Mouse (Mus musculus) limb, embryonic 13.5 days (tissue): ENCODE data around the gene Gm37240. TPM values are rescaled to one million over a fixed set of nuclear protein-coding genes. Genes with fewer than 3 reads are reported as not detected.
A peak's percentile ranks its signal among the peaks of the same experiment; 100 is the strongest.

ENCODE experiments used
- ATAC-seq: fragments of 200-750 bp; cut with Nextera tagmentation; 2 replicates; pipeline ENCODE4 v1.8.0; 2017; ENCODE audit warnings: low read depth, moderate number of reproducible peaks, moderate TSS enrichment; ENCODE audit not compliant: low FRiP score
- H3K27ac ChIP-seq: fragments of 300-500 bp; sonication (generic); 2 replicates; pipeline ENCODE4 v1.5.1; 2015; ENCODE audit warnings: inconsistent platforms, mild to moderate bottlenecking, moderate library complexity
- H3K27me3 ChIP-seq: fragments of 300-500 bp; sonication (generic); 2 replicates; pipeline ENCODE4 v1.6.1; 2015; ENCODE audit warnings: mild to moderate bottlenecking, inconsistent platforms
- H3K36me3 ChIP-seq: fragments of 300-500 bp; sonication (generic); 2 replicates; pipeline ENCODE4 v1.6.1; 2015; ENCODE audit warnings: inconsistent platforms, mild to moderate bottlenecking, moderate library complexity
- H3K4me1 ChIP-seq: fragments of 300-500 bp; sonication (generic); 2 replicates; pipeline ENCODE4 v1.6.1; 2015; ENCODE audit warnings: inconsistent platforms
- H3K4me2 ChIP-seq: fragments of 300-500 bp; sonication (generic); replicated peaks from 2 replicates; pipeline ENCODE4 v1.6.1; 2015; ENCODE audit warnings: inconsistent platforms, mild to moderate bottlenecking, moderate library complexity
- H3K4me3 ChIP-seq: fragments of 300-500 bp; sonication (generic); 2 replicates; pipeline ENCODE4 v1.5.1; 2015; ENCODE audit warnings: moderate library complexity, mild to moderate bottlenecking, inconsistent platforms
- H3K9ac ChIP-seq: fragments of 300-500 bp; sonication (generic); 2 replicates; pipeline ENCODE4 v1.6.1; 2015; ENCODE audit warnings: mild to moderate bottlenecking, inconsistent platforms
- H3K9me3 ChIP-seq: fragments of 300-500 bp; sonication (generic); 2 replicates; pipeline ENCODE4 v1.6.1; 2016; ENCODE audit warnings: inconsistent platforms
- WGBS: fragments of 180-500 bp; shearing (Covaris S2); methylation state at CpG from one replicate; pipeline ENCODE4 v1.1.7; 2015; 5-methylcytosine and 5-hydroxymethylcytosine counted together
- polyA plus RNA-seq: library from polyadenylated mRNA; unstranded; fragments of >200 nt; fragmentation: Nextera tagmentation; extraction: Ambion mirVana; gene quantifications from 2 replicates; pipeline ENCODE4 v1.2.1, GENCODE M21; 2015

Gene Gm37240
- polyA plus RNA-seq, 1 experiment from 2014 or later = 6.1 TPM

- H3K27me3 ChIP-seq = no peaks in the 10 kb centered on the region
- H3K4me2 ChIP-seq = no peak overlapping the region
- peaks cover 5% of the 10 kb centered on the region; the same call in 1 of the 2 replicates for H3K9me3 ChIP-seq
- H3K27ac ChIP-seq = no peak overlapping the region
- H3K4me1 ChIP-seq = no peaks in the 10 kb centered on the region
- H3K9ac ChIP-seq = no peak overlapping the region
- no peak for ATAC-seq
- no peaks in the 10 kb centered on the region for H3K36me3 ChIP-seq
- WGBS = 22% methylated on average over 5 of the region's 5 CpGs
- H3K4me3 ChIP-seq = no peak overlapping the region
Measured at GRCm38 (mm10) chr3:84615050-84615855, 1272.1 kb downstream of the Gm37240 start.

- H3K9ac ChIP-seq = no peak overlapping the region
- no peak overlapping the region for H3K4me2 ChIP-seq
- H3K36me3 ChIP-seq = no peaks in the 10 kb centered on the region
- H3K27ac ChIP-seq = no peak overlapping the region
- H3K9me3 ChIP-seq = peaks cover 17% of the 10 kb centered on the region
- 74% methylated on average over 9 of the region's 9 CpGs for WGBS
- H3K4me1 ChIP-seq = no peaks in the 10 kb centered on the region
- ATAC-seq = no peak
- no peak overlapping the region for H3K4me3 ChIP-seq
- no peaks in the 10 kb centered on the region for H3K27me3 ChIP-seq
Measured at GRCm38 (mm10) chr3:84610183-84610710, 1277.1 kb downstream of the Gm37240 start.

- Histone ChIP-seq H3K4me2 (no peak overlapping the region), H3K27me3 (no peaks in the 10 kb centered on the region), H3K36me3 (no peaks in the 10 kb centered on the region), H3K4me1 (0 out of 2 replicates have a peak, but pooled peaks cover 5% of the 10 kb centered on the region), H3K4me3 (no peak overlapping the region), H3K27ac (no peak overlapping the region), H3K9me3 (peaks cover 12% of the 10 kb centered on the region; the same call in 1 of the 2 replicates), H3K9ac (no peak overlapping the region)
- ATAC-seq = no peak
- WGBS = 68% methylated on average over 8 of the region's 9 CpGs
Measured at GRCm38 (mm10) chr3:84603212-84603611, 1284.1 kb downstream of the Gm37240 start.

GRCm38 (mm10) chr3:84602759-84603158 is 1284.6 kb downstream of the Gm37240 start:
- Histone ChIP-seq H3K4me1 (0 out of 2 replicates have a peak, but pooled peaks cover 5% of the 10 kb centered on the region), H3K4me3 (no peak overlapping the region), H3K27ac (no peak overlapping the region), H3K36me3 (no peaks in the 10 kb centered on the region), H3K9me3 (peaks cover 12% of the 10 kb centered on the region; the same call in 1 of the 2 replicates), H3K9ac (no peak overlapping the region), H3K27me3 (no peaks in the 10 kb centered on the region), H3K4me2 (no peak overlapping the region)
- ATAC-seq = no peak
- 92% methylated on average over 2 of the region's 2 CpGs for WGBS

- Histone ChIP-seq H3K9me3 (peaks cover 12% of the 10 kb centered on the region; the same call in 1 of the 2 replicates), H3K4me3 (no peak overlapping the region), H3K27me3 (no peaks in the 10 kb centered on the region), H3K36me3 (no peaks in the 10 kb centered on the region), H3K9ac (no peak overlapping the region), H3K4me1 (0 out of 2 replicates have a peak, but pooled peaks cover 5% of the 10 kb centered on the region), H3K4me2 (no peak overlapping the region), H3K27ac (peak overlapping the region; percentile 22; the same call in 1 of the 2 replicates)
- WGBS = 69% methylated on average over 9 of the region's 9 CpGs
- ATAC-seq = no peak
Measured at GRCm38 (mm10) chr3:84601870-84602495, 1285.3 kb downstream of the Gm37240 start.

- Histone ChIP-seq H3K9ac (no peak overlapping the region), H3K27me3 (peaks cover 4% of the 10 kb centered on the region), H3K4me3 (no peak overlapping the region), H3K36me3 (no peaks in the 10 kb centered on the region), H3K4me1 (0 out of 2 replicates have a peak, but pooled peaks cover 6% of the 10 kb centered on the region), H3K27ac (no peak overlapping the region), H3K4me2 (no peak overlapping the region), H3K9me3 (no peaks in the 10 kb centered on the region)
- 85% methylated on average over 6 of the region's 6 CpGs for WGBS
- ATAC-seq = no peak
Measured at GRCm38 (mm10) chr3:84598756-84599155, 1288.6 kb downstream of the Gm37240 start.

GRCm38 (mm10) chr3:84597996-84598734 is 1289.2 kb downstream of the Gm37240 start:
- H3K4me1 ChIP-seq = 0 out of 2 replicates have a peak, but pooled peaks cover 4% of the 10 kb centered on the region

GRCm38 (mm10) chr3:84595677-84596234 is 1291.6 kb downstream of the Gm37240 start:
- Histone ChIP-seq H3K4me2 (peak overlapping the region; percentile 60), H3K27me3 (peaks cover 4% of the 10 kb centered on the region)
- 41% methylated on average over 5 of the region's 5 CpGs for WGBS

More at GRCm38 (mm10) chr3:84597996-84598734, 1289.2 kb downstream of the Gm37240 start:
- H3K9ac ChIP-seq = no peak overlapping the region
- H3K27ac ChIP-seq = no peak overlapping the region
- no peak overlapping the region for H3K4me3 ChIP-seq
- H3K36me3 ChIP-seq = no peaks in the 10 kb centered on the region
- H3K4me2 ChIP-seq = no peak overlapping the region
- no peaks in the 10 kb centered on the region for H3K9me3 ChIP-seq
- ATAC-seq = no peak
- H3K27me3 ChIP-seq = peaks cover 4% of the 10 kb centered on the region
- WGBS = 78% methylated on average over 6 of the region's 6 CpGs

GRCm38 (mm10) chr3:84594894-84595676 is 1292.2 kb downstream of the Gm37240 start:
- no peak overlapping the region for H3K27ac ChIP-seq
- H3K27me3 ChIP-seq = peaks cover 4% of the 10 kb centered on the region
- ATAC-seq = no peak
- no peaks in the 10 kb centered on the region for H3K9me3 ChIP-seq
- no peaks in the 10 kb centered on the region for H3K36me3 ChIP-seq
- H3K9ac ChIP-seq = peak overlapping the region; percentile 37; the same call in 1 of the 2 replicates
- WGBS = 5% methylated on average over 23 of the region's 23 CpGs
- H3K4me3 ChIP-seq = peak overlapping the region; percentile 34
- H3K4me2 ChIP-seq = peak overlapping the region; percentile 60
- H3K4me1 ChIP-seq = 0 out of 2 replicates have a peak, but pooled peaks cover 4% of the 10 kb centered on the region

More at GRCm38 (mm10) chr3:84595677-84596234, 1291.6 kb downstream of the Gm37240 start:
- Histone ChIP-seq H3K4me3 (peak overlapping the region; percentile 34; the same call in 1 of the 2 replicates), H3K9me3 (no peaks in the 10 kb centered on the region), H3K4me1 (0 out of 2 replicates have a peak, but pooled peaks cover 4% of the 10 kb centered on the region), H3K27ac (no peak overlapping the region), H3K36me3 (no peaks in the 10 kb centered on the region), H3K9ac (no peak overlapping the region)
- no peak for ATAC-seq

GRCm38 (mm10) chr3:84593274-84593673 is 1294.0 kb downstream of the Gm37240 start, which contains the start of gene Tigd4:
Gene Tigd4, plus strand, starts transcription at chr3:84593574.
- Histone ChIP-seq H3K27ac (no peak within 1 kb of the TSS), H3K9ac (no peak within 1 kb of the TSS), H3K4me3 (no peak within 1 kb of the TSS), H3K27me3 (peaks cover 4% of the 10 kb centered on the region), H3K9me3 (no peaks in the 10 kb centered on the region), H3K4me2 (no peak within 1 kb of the TSS), H3K36me3 (no peaks in the 10 kb centered on the region), H3K4me1 (0 out of 2 replicates have a peak, but pooled peaks cover 4% of the 10 kb centered on the region)
- 76% methylated on average over 2 of the region's 2 CpGs for WGBS
- no peak for ATAC-seq
